Mouse (Mus musculus) megakaryocyte, adult 5-6 weeks (primary cell): ENCODE results near the gene Dab1. TPM values are rescaled to one million over a fixed set of nuclear protein-coding genes. Genes with fewer than 3 reads are reported as not detected.

ENCODE experiments used
- ATAC-seq: 2 replicates; pipeline ENCODE4 v1.8.0; 2016; ENCODE audit warnings: mild to moderate bottlenecking, inconsistent platforms; ENCODE audit not compliant: poor library complexity, severe bottlenecking
- total RNA-seq, 2 experiments: library from RNA; stranded (forward) in 1 of 2; stranded (reverse) in 1 of 2; fragments of 153-499, 151-499 nt in 1 of 2; fragments of 221-1000, 200-1000 nt in 1 of 2; gene quantifications; 2 replicates each; pipeline versions ENCODE4 v1.2.3 to v1.2.4; 2015 to 2017

Dab1 gene
- total RNA-seq, 2 experiments from 2014 or later = not detected

DNA sequence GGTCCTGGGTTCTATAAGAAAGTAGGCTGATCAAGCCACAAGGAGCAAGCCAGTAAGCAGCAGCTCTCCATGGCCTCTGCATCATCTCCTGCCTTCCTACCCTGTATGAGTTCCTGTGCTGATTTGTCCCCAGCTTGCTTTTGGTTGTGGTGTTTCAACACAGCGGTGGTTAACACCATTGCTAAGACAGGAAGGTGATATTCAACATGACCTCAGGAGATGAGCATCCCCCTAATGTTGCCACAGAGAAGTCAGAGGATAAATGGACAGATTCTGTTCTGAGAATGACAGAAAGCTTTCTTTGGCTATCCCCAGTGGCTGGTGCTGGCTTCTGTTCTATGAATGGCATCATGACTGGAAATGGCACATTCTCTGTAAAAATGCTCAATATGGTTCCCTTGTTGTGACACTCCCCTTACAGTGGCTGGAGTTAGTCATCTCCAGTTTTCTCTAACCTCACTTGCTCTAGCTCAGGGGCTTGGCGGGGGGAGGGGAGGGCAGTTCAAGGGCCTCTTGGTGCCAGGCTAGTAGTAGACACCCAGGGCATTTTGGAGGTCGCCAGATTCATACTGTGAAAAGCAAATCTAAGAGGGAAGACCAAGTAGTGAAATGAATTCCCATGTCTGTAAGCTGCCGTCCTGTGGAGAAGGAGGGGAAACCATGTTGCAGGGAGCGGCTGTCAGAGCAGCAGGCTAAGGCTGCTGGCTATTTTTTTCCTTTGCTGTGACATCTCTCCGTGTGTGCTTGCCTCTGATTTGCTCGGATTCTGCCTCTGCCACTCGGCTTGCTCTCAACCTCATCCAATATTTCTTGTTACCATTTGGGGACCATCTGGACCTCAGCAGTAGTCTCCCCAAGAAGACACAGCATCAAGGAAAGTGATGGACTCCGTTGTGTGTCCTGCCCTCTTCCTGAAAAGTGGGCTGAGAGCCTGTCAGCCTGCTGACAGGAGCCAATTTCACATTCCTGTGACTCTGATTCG lies 1086.8 kb downstream of the Dab1 start:
- ATAC-seq = peak; percentile 27; the same call in 1 of the 2 replicates

GRCm38 (mm10) chr4:104712338-104713083 lies 1093.4 kb downstream of the Dab1 start:
- ATAC-seq = peak; percentile 66

- ATAC-seq = no peak
Observed at GRCm38 (mm10) chr4:104714925-104715519, 1095.9 kb downstream of the Dab1 start.

DNA sequence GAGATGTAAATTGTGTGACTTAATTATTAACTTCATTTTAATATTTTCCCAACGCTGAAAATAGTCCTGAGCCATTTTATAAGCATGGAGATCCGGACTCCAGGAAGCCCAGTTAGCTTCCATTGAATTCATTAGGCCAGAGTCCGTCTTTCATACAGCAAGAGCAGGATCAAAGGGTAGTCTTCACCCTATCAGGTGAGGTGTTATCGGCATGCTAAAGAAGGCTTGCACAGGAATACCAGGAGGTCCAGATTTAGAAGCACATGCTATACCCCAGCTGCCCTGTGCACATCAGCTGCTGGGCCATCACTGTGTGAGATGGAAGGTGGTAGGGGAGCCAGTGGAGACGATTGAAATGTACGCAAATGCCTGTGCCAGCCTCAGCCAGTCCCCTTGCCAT lies 1096.7 kb downstream of the Dab1 start:
- no peak for ATAC-seq

DNA sequence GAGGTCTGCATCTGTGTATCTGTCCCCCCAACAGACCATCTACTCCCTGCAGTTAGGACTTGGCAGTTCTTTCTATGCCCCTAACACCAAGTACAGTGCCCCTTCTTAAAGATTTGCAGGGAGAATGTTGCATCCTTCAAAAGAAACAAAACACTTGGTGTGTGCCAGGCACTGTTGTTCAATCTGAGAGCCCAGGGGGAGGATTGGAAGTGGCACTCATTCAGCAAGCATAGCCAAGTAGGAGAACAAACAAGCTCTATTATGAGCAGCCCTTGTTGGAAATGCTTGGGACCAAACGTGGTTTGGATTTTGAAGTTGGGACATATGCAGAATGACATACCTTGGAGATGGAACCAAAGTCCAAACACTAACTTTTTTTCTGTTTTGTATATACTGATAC lies 1097.3 kb downstream of the Dab1 start:
- ATAC-seq = no peak

GRCm38 (mm10) chr4:104718973-104719795 lies 1100.0 kb downstream of the Dab1 start:
- ATAC-seq = no peak; the same call in 1 of the 2 replicates

- ATAC-seq = no peak
Observed at GRCm38 (mm10) chr4:104723527-104724045, 1104.4 kb downstream of the Dab1 start.

DNA sequence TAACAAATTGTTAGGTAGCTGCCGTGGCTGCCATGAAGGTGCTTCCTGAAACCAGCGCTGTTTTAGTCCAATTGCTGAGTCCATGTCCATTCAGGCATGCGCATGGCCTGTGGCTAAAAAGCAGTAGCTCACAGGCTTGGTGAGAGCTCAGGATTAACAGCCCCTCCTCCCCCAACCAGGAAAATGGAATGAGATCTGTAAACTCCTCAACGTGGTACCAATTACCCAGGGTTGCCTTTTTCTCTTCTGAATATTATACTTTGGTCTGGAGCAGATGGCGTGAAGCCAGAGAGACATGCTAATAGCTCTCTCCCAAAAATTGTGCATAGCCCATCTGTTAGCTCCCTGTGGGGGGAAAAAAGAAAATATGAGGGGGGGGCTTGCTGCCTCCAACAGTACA lies 1105.1 kb downstream of the Dab1 start:
- no peak for ATAC-seq

- no peak for ATAC-seq
Observed at GRCm38 (mm10) chr4:104725673-104726072, 1106.5 kb downstream of the Dab1 start.

- ATAC-seq = no peak
Observed at GRCm38 (mm10) chr4:104729185-104729584, 1110.0 kb downstream of the Dab1 start.

DNA sequence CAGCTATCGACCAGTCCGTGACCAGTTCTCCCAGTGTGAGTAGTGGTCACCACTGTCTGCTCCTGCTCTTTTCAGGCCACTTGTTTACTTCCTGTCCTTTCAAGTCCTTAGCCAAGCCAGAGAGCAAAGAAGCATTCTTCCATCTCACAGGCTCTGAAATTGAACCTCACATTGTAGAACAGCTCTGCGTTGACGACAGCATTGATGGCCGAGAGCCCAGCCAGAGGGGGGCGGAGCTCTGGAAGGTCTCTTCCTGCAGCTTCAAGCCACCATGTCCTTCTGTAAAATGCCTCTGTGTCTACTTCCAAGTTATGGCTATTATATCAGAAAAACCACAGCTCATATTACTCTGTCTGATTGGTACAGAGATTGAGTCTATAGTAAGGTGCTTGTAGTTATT lies 1127.3 kb downstream of the Dab1 start:
- ATAC-seq = no peak

DNA sequence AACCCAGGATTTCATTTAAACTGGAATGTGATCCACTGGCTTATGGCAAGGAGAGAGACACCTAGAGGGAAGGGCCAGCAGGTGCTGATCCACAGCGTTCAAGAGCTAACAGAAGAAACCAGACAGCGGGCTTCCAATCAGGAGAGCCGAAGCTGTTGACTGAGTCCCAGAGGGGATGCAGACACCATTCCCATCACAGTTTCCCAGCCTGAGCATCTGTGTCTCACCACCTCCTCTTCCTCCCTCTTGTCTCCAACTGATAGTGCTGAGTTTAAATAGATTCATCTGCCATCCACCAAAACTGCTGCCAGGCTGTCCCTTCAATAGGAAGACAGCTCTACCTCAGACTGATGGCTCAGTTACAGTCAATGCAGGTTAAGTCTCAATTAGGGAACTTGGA lies 1134.9 kb downstream of the Dab1 start:
- ATAC-seq = no peak

DNA sequence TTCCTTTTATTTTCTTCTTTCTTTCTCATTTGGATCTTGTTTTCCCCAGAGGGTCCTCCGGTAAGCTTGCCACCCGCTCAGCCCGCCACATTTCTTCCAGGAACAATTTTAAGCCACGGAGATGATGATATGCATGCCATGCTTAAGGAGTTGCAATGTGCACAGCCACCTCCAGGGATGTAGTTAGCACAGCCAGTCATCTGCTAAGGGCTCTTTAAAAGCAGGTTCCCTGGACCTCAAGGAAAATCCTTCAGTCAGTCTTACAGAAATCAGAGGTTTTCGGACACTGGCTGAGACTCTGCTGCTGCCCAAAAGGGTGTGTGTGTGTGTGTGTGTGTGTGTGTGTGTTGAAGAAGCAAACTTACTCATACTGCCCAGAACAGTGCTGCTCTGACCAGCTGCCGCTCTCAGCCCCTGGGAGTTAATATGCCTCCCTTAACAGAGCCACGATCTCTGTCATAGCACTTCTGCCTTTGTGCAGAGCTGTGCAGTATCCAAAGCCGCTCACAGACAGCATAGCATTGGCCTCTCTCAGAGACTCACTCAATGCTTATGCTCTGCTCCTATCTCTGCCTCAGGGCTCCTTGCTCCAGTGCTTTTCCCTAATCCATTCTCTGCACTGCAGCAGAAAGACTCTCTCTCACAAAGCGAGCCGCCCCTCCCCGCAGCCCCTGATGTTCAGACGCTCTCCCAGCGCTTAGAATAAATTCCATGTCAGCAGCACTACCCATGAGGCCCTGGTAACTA lies 1141.9 kb downstream of the Dab1 start:
- no peak for ATAC-seq

DNA sequence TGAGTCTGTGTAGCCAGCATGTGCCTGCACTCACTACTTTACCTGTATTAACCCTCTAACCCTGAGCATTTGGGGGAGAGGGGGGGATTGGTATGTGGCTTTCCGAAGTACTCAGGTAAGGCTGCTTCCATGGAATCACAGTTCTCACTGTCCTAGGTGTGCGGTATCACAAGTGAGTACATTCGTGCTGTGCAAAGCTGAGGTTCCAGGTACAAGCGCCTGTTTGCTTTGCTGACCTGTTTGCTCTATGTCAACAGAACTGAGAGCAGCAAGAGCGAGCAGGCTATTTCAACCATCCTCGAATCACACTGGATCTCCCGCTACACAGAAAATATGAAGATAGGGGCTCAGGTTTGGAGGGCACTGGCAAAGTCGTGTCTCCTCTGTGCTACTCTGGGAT lies 1146.9 kb downstream of the Dab1 start, which contains the start of gene C8b:
C8b (plus strand) TSS at position 253 of the 400 bp plus-strand sequence.
- no peak for ATAC-seq

- ATAC-seq = no peak
Observed at GRCm38 (mm10) chr4:104768190-104768589, 1149.0 kb downstream of the Dab1 start.

DNA sequence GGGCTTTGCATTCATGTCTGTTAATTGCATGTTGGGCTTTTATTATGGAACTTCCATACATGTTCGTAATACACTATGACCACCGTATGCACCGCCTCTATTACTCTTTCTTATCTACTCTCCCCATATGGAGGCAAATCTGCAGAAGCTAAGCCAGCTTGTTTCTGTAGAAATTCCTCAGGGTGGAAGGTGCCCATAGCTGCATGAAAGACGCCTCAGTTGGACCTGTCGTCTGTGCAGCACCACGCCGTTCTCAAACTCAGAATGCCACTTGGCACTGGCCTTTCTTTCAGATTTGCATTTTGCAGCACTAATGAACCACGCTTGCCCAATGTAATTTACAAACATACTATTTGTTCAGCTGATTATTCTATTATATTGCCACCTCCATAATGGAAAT lies 1150.4 kb downstream of the Dab1 start:
- no peak for ATAC-seq

- ATAC-seq = no peak
Observed at GRCm38 (mm10) chr4:104770331-104770730, 1151.2 kb downstream of the Dab1 start.

GRCm38 (mm10) chr4:104775601-104776000 lies 1156.4 kb downstream of the Dab1 start:
- ATAC-seq = no peak

DNA sequence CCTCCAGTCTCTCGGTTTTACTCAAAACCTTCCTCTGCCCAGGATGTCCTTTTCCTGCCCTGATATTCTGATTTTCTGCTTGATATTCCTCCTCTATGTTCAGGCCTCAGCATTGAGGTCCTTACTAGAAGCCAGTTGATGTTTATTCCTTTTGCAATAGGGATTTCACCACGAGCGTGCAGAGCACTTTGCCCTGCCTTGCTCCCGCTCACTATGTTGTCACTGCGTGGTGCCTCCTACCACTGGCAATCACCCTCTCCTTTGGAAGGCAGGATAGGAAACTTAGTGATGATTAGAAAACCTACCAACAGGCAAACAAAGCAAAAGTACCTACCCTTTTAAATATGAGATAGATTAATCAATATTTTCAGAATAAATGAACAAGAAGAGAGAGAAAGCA lies 1160.3 kb downstream of the Dab1 start:
- ATAC-seq = no peak
